Mouse (Mus musculus) midbrain, embryonic 14.5 days (tissue): Measurements from ENCODE around the gene Rcbtb2. TPM values are rescaled to one million over a fixed set of nuclear protein-coding genes. Genes with fewer than 3 reads are reported as not detected.

ENCODE experiments used
- ATAC-seq: fragments of 200-750 bp; cut with Nextera tagmentation; 2 replicates; pipeline ENCODE4 v1.8.0; 2017; ENCODE audit warnings: moderate number of reproducible peaks, moderate library complexity; ENCODE audit not compliant: low FRiP score, low TSS enrichment
- DNase-seq: peaks from one replicate; pipeline ENCODE4 v3.0.0-alpha.2; 2015
- H3K27ac ChIP-seq: fragments of 300-500 bp; sonication (generic); replicated peaks from 2 replicates; pipeline ENCODE4 v1.5.1; 2014; ENCODE audit warnings: mild to moderate bottlenecking, low read depth, low read length, moderate library complexity
- H3K27me3 ChIP-seq: fragments of 300-500 bp; sonication (generic); 2 replicates; pipeline ENCODE4 v1.6.1; 2014; ENCODE audit warnings: low read length, control low read depth, mixed read lengths; ENCODE audit not compliant: control insufficient read depth, insufficient read depth
- H3K36me3 ChIP-seq: fragments of 300-500 bp; sonication (generic); 2 replicates; pipeline ENCODE4 v1.6.1; 2014; ENCODE audit warnings: low read length, control low read depth; ENCODE audit not compliant: control insufficient read depth, insufficient read depth
- H3K4me1 ChIP-seq: fragments of 300-500 bp; sonication (generic); 2 replicates; pipeline ENCODE4 v1.6.1; 2014; ENCODE audit warnings: mild to moderate bottlenecking, antibody characterized with exemption, low read length, control low read depth; ENCODE audit not compliant: control insufficient read depth, insufficient read depth
- H3K4me2 ChIP-seq: fragments of 300-500 bp; sonication (generic); 2 replicates; pipeline ENCODE4 v1.6.1; 2014; ENCODE audit warnings: mild to moderate bottlenecking, low read length, moderate library complexity
- H3K4me3 ChIP-seq: fragments of 300-500 bp; sonication (generic); replicated peaks from 2 replicates; pipeline ENCODE4 v1.5.1; 2014; ENCODE audit warnings: low read depth, low read length
- H3K9ac ChIP-seq: fragments of 300-500 bp; sonication (generic); replicated peaks from 2 replicates; pipeline ENCODE4 v1.6.1; 2014; ENCODE audit warnings: mild to moderate bottlenecking, low read length, moderate library complexity
- H3K9me3 ChIP-seq: fragments of 300-500 bp; sonication (generic); 2 replicates; pipeline ENCODE4 v1.6.1; 2016; ENCODE audit warnings: low read length, control low read depth, mixed read lengths; ENCODE audit not compliant: control insufficient read depth
- WGBS: fragments of 180-500 bp; shearing (Covaris S2); extraction: QIAGEN DNeasy Blood & Tissue Kit; methylation state at CpG from one replicate; pipeline ENCODE4 v1.1.7; 2014; 5-methylcytosine and 5-hydroxymethylcytosine counted together
- polyA plus RNA-seq: library from polyadenylated mRNA; unstranded; fragments of >200 nt; fragmentation: Nextera tagmentation; extraction: Ambion mirVana; gene quantifications from 2 replicates; pipeline ENCODE4 v1.2.1, GENCODE M21; 2014

Gene Rcbtb2
- polyA plus RNA-seq, 1 experiment from 2014 or later = 80.0 TPM

DNA sequence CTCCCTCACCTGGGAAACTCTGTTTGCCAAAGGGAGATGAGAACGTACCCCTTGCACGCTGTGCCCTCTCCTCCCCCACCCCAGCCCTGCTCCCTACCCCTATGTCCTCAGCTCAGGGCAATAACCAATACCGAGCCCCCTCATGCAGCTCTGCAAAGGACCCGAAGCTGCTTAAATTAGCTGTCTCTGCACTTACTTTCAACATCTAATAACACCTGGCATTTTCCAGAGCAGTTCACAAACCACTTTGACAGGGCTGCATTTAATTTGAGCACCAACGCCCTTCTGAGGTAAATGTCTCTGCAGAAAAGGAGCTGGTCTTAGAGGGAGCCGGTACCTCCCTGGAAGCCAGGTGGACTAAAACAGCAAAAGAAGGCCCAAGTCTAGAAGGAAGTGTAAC is 3.4 kb upstream of the Rcbtb2 start:
- Histone ChIP-seq H3K27ac (no peak overlapping the region), H3K27me3 (no peaks in the 10 kb centered on the region), H3K9me3 (no peaks in the 10 kb centered on the region), H3K4me2 (no peak overlapping the region), H3K4me1 (no peaks in the 10 kb centered on the region), H3K4me3 (no peak overlapping the region), H3K36me3 (no peaks in the 10 kb centered on the region), H3K9ac (no peak overlapping the region)
- 56% methylated on average over 6 of the region's 6 CpGs for WGBS
- DNase-seq = no peak
- no peak for ATAC-seq

- no peaks in the 10 kb centered on the region for H3K27me3 ChIP-seq
- H3K9ac ChIP-seq = no peak overlapping the region
- H3K27ac ChIP-seq = no peak overlapping the region
- ATAC-seq (no peak), DNase-seq (no peak)
- H3K4me1 ChIP-seq = no peaks in the 10 kb centered on the region
- H3K4me2 ChIP-seq = no peak overlapping the region
- 59% methylated on average over 2 of the region's 2 CpGs for WGBS
- H3K4me3 ChIP-seq = no peak overlapping the region
- H3K36me3 ChIP-seq = no peaks in the 10 kb centered on the region
- H3K9me3 ChIP-seq = no peaks in the 10 kb centered on the region
These were observed 2.9 kb upstream of the Rcbtb2 start for GRCm38 (mm10) chr14:73119966-73120365.

- H3K4me1 ChIP-seq = no peaks in the 10 kb centered on the region
- DNase-seq = no peak
- no peak overlapping the region for H3K9ac ChIP-seq
- no peak overlapping the region for H3K4me3 ChIP-seq
- no peak for ATAC-seq
- no peaks in the 10 kb centered on the region for H3K27me3 ChIP-seq
- H3K36me3 ChIP-seq = no peaks in the 10 kb centered on the region
- no peak overlapping the region for H3K27ac ChIP-seq
- H3K4me2 ChIP-seq = no peak overlapping the region
- WGBS = 80% methylated on average over 4 of the region's 4 CpGs
- no peaks in the 10 kb centered on the region for H3K9me3 ChIP-seq
These were observed 470 bp upstream of the Rcbtb2 start for GRCm38 (mm10) chr14:73122211-73122922.

- Histone ChIP-seq H3K4me2 (no peak overlapping the region), H3K9me3 (no peaks in the 10 kb centered on the region), H3K36me3 (no peaks in the 10 kb centered on the region), H3K4me3 (no peak overlapping the region), H3K4me1 (no peaks in the 10 kb centered on the region), H3K9ac (no peak overlapping the region), H3K27ac (no peak overlapping the region), H3K27me3 (no peaks in the 10 kb centered on the region)
- 93% methylated on average over 9 of the region's 9 CpGs for WGBS
- ATAC-seq (no peak), DNase-seq (no peak)
These were observed 544 bp downstream of the Rcbtb2 start for GRCm38 (mm10) chr14:73123381-73123780.

DNA sequence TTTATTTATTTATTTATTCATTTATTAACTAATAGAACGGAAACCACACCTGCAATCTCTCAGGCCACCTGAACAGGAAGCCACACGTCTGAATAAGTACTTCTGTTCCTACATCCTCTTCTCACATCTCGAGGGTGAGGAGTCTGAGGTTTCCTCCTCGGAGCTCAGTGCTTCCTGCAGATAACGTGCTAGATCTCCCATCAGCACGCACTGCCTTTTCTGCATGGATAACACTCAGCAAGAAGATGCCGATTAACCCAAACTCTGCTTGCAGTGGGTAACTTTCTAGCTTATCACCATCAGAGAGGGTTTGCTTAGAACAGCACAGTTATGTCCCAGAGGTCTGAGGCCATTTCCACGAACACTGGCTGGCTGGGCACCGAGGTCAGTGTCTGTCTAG is 949 bp downstream of the Rcbtb2 start:
- no peak for ATAC-seq
- Histone ChIP-seq H3K27ac (no peak overlapping the region), H3K9me3 (no peaks in the 10 kb centered on the region), H3K27me3 (no peaks in the 10 kb centered on the region), H3K4me1 (no peaks in the 10 kb centered on the region), H3K4me2 (no peak overlapping the region), H3K9ac (no peak overlapping the region), H3K36me3 (no peaks in the 10 kb centered on the region), H3K4me3 (no peak overlapping the region)
- WGBS = 88% methylated on average over 9 of the region's 9 CpGs
- no peak for DNase-seq

DNA sequence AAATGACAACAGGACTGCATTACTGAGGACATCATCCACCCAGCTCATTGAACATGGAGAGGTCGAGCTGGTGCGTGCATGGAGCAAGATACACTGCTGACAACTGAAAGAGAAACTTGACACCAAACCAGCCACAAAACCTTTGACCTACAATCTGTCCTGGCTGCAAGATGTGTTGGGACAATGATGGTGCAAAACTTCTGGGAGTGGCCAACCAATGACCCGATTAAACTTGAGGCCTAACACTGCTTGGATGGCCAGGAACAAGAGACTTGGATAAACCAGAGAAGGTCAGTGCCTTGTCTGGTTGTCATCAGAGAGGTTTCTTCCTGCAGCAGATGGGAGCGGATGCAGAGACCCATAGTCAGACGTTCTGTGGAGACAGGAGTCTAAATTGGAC is 7.7 kb downstream of the Rcbtb2 start:
- ATAC-seq (no peak), DNase-seq (no peak)
- no peaks in the 10 kb centered on the region for H3K9me3 ChIP-seq
- H3K27ac ChIP-seq = no peak overlapping the region
- no peaks in the 10 kb centered on the region for H3K27me3 ChIP-seq
- H3K4me1 ChIP-seq = no peaks in the 10 kb centered on the region
- 69% methylated on average over 5 of the region's 5 CpGs for WGBS
- no peak overlapping the region for H3K9ac ChIP-seq
- no peak overlapping the region for H3K4me2 ChIP-seq
- no peaks in the 10 kb centered on the region for H3K36me3 ChIP-seq
- no peak overlapping the region for H3K4me3 ChIP-seq

DNA sequence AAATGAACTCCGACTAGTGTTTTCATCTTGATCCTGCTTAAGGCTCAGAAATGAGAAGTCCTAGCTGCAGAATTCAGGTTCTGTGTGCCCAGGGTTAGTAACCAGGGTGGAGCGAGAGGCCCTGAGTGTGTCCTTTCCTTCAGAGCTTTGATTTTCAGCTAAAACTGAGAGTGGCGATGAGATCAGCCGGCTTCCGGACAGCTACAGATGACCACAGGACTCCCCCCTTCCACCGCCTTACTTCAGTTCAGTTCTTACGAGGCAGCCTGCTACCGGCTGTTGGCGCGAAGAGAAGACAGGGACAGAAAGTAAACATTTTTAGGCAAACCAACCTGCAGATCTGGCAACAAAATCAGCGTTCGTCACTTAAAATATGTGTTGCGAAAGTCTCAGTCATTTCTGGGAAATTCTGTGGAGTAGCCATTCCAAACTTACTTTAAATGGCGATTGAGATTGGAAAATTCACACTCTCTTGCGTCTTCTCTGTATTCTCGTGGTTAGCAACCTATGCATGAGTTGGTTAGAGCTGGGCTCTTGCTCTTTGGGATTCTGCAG is 9.1 kb downstream of the Rcbtb2 start:
- Histone ChIP-seq H3K36me3 (no peaks in the 10 kb centered on the region), H3K27ac (no peak overlapping the region), H3K27me3 (no peaks in the 10 kb centered on the region), H3K4me1 (no peaks in the 10 kb centered on the region), H3K9me3 (no peaks in the 10 kb centered on the region), H3K4me2 (no peak overlapping the region), H3K9ac (no peak overlapping the region), H3K4me3 (no peak overlapping the region)
- 92% methylated on average over 16 of the region's 16 CpGs for WGBS
- DNase-seq = no peak
- ATAC-seq = no peak

- Histone ChIP-seq H3K9me3 (no peaks in the 10 kb centered on the region), H3K27ac (no peak overlapping the region), H3K4me3 (no peak overlapping the region), H3K9ac (no peak overlapping the region), H3K27me3 (no peaks in the 10 kb centered on the region), H3K4me1 (no peaks in the 10 kb centered on the region), H3K36me3 (no peaks in the 10 kb centered on the region), H3K4me2 (no peak overlapping the region)
- WGBS = 82% methylated on average over 4 of the region's 4 CpGs
- no peak for ATAC-seq
- no peak for DNase-seq
These were observed 9.9 kb downstream of the Rcbtb2 start for GRCm38 (mm10) chr14:73132731-73133130.

GRCm38 (mm10) chr14:73137234-73137633 is 14.4 kb downstream of the Rcbtb2 start:
- Histone ChIP-seq H3K36me3 (no peaks in the 10 kb centered on the region), H3K9ac (no peak overlapping the region), H3K4me2 (no peak overlapping the region), H3K4me1 (peaks cover 6% of the 10 kb centered on the region), H3K27ac (no peak overlapping the region), H3K4me3 (no peak overlapping the region), H3K27me3 (no peaks in the 10 kb centered on the region), H3K9me3 (no peaks in the 10 kb centered on the region)
- WGBS = 83% methylated on average over 5 of the region's 5 CpGs
- no peak for DNase-seq
- ATAC-seq = no peak
